Mouse (Mus musculus) cerebral cortex, adult 2 months (tissue): Measurements from ENCODE around the gene Ttc37.

Source experiments
- WGBS: fragments of 180-500 bp; shearing (Covaris S2); methylation state at CpG from one replicate; pipeline ENCODE4 v1.1.7; 2018; 5-methylcytosine and 5-hydroxymethylcytosine counted together

The Ttc37 gene

GRCm38 (mm10) chr13:76157508-76157907 lies 59.0 kb downstream of the Ttc37 start:
- WGBS: 97% methylated on average over 1 of the region's 1 CpGs

GRCm38 (mm10) chr13:76160587-76160986 lies 62.1 kb downstream of the Ttc37 start:
- WGBS: 94% methylated on average over 2 of the region's 2 CpGs

GRCm38 (mm10) chr13:76178700-76179099 lies 80.2 kb downstream of the Ttc37 start:
- WGBS: 66% methylated on average over 5 of the region's 5 CpGs

- 82% methylated on average over 5 of the region's 5 CpGs for WGBS
Observed at GRCm38 (mm10) chr13:76187651-76188050, 89.1 kb downstream of the Ttc37 start.

GRCm38 (mm10) chr13:76189190-76189589 lies 90.7 kb downstream of the Ttc37 start:
- WGBS: 70% methylated on average over 3 of the region's 3 CpGs

GRCm38 (mm10) chr13:76190273-76190672 lies 91.7 kb downstream of the Ttc37 start:
- WGBS: 56% methylated on average over 3 of the region's 3 CpGs

- WGBS: 79% methylated on average over 8 of the region's 8 CpGs
Observed at GRCm38 (mm10) chr13:76195431-76196138, 97.1 kb downstream of the Ttc37 start.

GRCm38 (mm10) chr13:76197297-76197848 lies 98.8 kb downstream of the Ttc37 start:
- 52% methylated on average over 3 of the region's 3 CpGs for WGBS

- WGBS: 87% methylated on average over 4 of the region's 4 CpGs
Observed at GRCm38 (mm10) chr13:76199943-76200342, 101.4 kb downstream of the Ttc37 start.

- WGBS: 90% methylated on average over 2 of the region's 2 CpGs
Observed at GRCm38 (mm10) chr13:76214928-76215327, 116.4 kb downstream of the Ttc37 start.

- whole genome bisulfite sequencing: 45% methylated on average over 2 of the region's 2 CpGs
Observed at GRCm38 (mm10) chr13:76215397-76215796, 116.9 kb downstream of the Ttc37 start.
